Mouse (Mus musculus): ENCODE measurements around the gene Lyl1.

The Lyl1 gene

GRCm38 (mm10) chr8:84700941-84701911, at the start of gene Lyl1:
Lyl1 (plus strand) TSS chr8:84701457.
- DNase-seq = peak; percentile 17

- DNase-seq = no peak
Observed at GRCm38 (mm10) chr8:84653092-84653631, 48.1 kb upstream of the Lyl1 start.

GRCm38 (mm10) chr8:84654597-84654996, 46.7 kb upstream of the Lyl1 start:
- DNase-seq = no peak

- DNase-seq = no peak
Observed at GRCm38 (mm10) chr8:84655336-84656190, 45.7 kb upstream of the Lyl1 start.

- no peak for DNase-seq
Observed at GRCm38 (mm10) chr8:84656191-84656525, 45.1 kb upstream of the Lyl1 start.

GRCm38 (mm10) chr8:84656641-84657126, 44.6 kb upstream of the Lyl1 start:
- no peak for DNase-seq

GRCm38 (mm10) chr8:84657203-84657602, 44.1 kb upstream of the Lyl1 start:
- no peak for DNase-seq

GRCm38 (mm10) chr8:84657680-84658079, 43.6 kb upstream of the Lyl1 start:
- DNase-seq = no peak

GRCm38 (mm10) chr8:84658951-84659350, 42.3 kb upstream of the Lyl1 start:
- DNase-seq = no peak

GRCm38 (mm10) chr8:84659936-84660818, 41.1 kb upstream of the Lyl1 start:
- DNase-seq = no peak

GRCm38 (mm10) chr8:84660819-84661457, 40.3 kb upstream of the Lyl1 start:
- no peak for DNase-seq

- DNase-seq = peak; percentile 62
Observed at GRCm38 (mm10) chr8:84661458-84661871, 39.8 kb upstream of the Lyl1 start.

- DNase-seq = peak; percentile 59
Observed at GRCm38 (mm10) chr8:84661961-84662571, 39.2 kb upstream of the Lyl1 start.

GRCm38 (mm10) chr8:84662581-84663065, 38.6 kb upstream of the Lyl1 start, which contains the start of gene Ier2:
Ier2 (minus strand) TSS chr8:84662852.
- DNase-seq = peak; percentile 95

- DNase-seq = peak; percentile 97
Observed at GRCm38 (mm10) chr8:84663483-84664327, 37.6 kb upstream of the Lyl1 start.

- DNase-seq = peak; percentile 81
Observed at GRCm38 (mm10) chr8:84664566-84665384, 36.5 kb upstream of the Lyl1 start.

- DNase-seq = no peak
Observed at GRCm38 (mm10) chr8:84665385-84665893, 35.8 kb upstream of the Lyl1 start.

- no peak for DNase-seq
Observed at GRCm38 (mm10) chr8:84668081-84668480, 33.2 kb upstream of the Lyl1 start.

Data from cerebellum, adult 8-10 months (tissue).